Mouse (Mus musculus) ES-E14 (cell line): Measurements from ENCODE around the gene Gast. TPM values are rescaled to one million over a fixed set of nuclear protein-coding genes. Genes with fewer than 3 reads are reported as not detected.
A peak's percentile ranks its signal among the peaks of the same experiment; 100 is the strongest.
"Not testable (repeated sequence)": the region's sequence is repeated elsewhere in the genome, so short reads cannot be mapped to it uniquely, and the experiment has no call there.

Experiments used
- DNase-seq: peaks from one replicate; pipeline ENCODE4 v3.0.0-alpha.2; 2013; ENCODE audit warnings: low read depth, low spot score
- H3K27ac ChIP-seq: 2 replicates; pipeline ENCODE4 v1.5.1; 2012; ENCODE audit warnings: low read depth, mild to moderate bottlenecking, low read length, moderate library complexity, mixed read lengths; ENCODE audit not compliant: poor library complexity, insufficient read depth, severe bottlenecking
- H3K36me3 ChIP-seq: 2 replicates; pipeline ENCODE4 v1.6.1; 2012; ENCODE audit warnings: mild to moderate bottlenecking, low read length, moderate library complexity, mixed read lengths; ENCODE audit not compliant: control insufficient read depth, poor library complexity, insufficient read depth, severe bottlenecking
- H3K4me1 ChIP-seq, 2 experiments: fragments of 150-350 bp in 1 of 2; sonication (generic) in 1 of 2; 2 replicates each; pipeline ENCODE4 v1.6.1; 2012; ENCODE audit warnings: low read length in 2 of 2, mild to moderate bottlenecking in 1 of 2, mixed read lengths in 1 of 2; ENCODE audit not compliant: control insufficient read depth in 2 of 2, insufficient read depth in 2 of 2, poor library complexity in 1 of 2
- H3K4me3 ChIP-seq, 2 experiments: fragments of 150-350 bp in 1 of 2; sonication (generic) in 1 of 2; 2 replicates each; pipeline ENCODE4 v1.5.1; 2012; ENCODE audit warnings: low read length in 2 of 2, low read depth in 1 of 2, mild to moderate bottlenecking in 1 of 2, mixed read lengths in 1 of 2; ENCODE audit not compliant: insufficient read depth in 1 of 2, poor library complexity in 1 of 2, severe bottlenecking in 1 of 2
- H3K9ac ChIP-seq: 2 replicates; pipeline ENCODE4 v1.6.1; 2012; ENCODE audit warnings: low read depth, mild to moderate bottlenecking, low read length, mixed read lengths; ENCODE audit not compliant: poor library complexity, insufficient read depth, severe bottlenecking
- H3K9me3 ChIP-seq: fragments of 150-350 bp; sonication (generic); 2 replicates; pipeline ENCODE4 v1.6.1; 2012; ENCODE audit warnings: low read depth, mild to moderate bottlenecking, low read length; ENCODE audit not compliant: control insufficient read depth, insufficient read depth
- CHD2 ChIP-seq: IDR thresholded peaks from 2 replicates; pipeline ENCODE4 v1.6.1; 2014; ENCODE audit warnings: mild to moderate bottlenecking, low read depth, low read length, inconsistent platforms
- HCFC1 ChIP-seq: IDR thresholded peaks from 2 replicates; pipeline ENCODE4 v1.6.1; 2012; ENCODE audit warnings: low read length, inconsistent platforms, borderline replicate concordance; ENCODE audit not compliant: insufficient read depth
- MAFK ChIP-seq: IDR thresholded peaks from 2 replicates; pipeline ENCODE4 v1.6.1; 2014; ENCODE audit warnings: mild to moderate bottlenecking, low read depth, low read length, inconsistent platforms; ENCODE audit not compliant: insufficient read depth
- ZC3H11A ChIP-seq: IDR thresholded peaks from 2 replicates; pipeline ENCODE4 v1.6.1; 2012; ENCODE audit warnings: low read depth, mild to moderate bottlenecking, inconsistent platforms, low read length, borderline replicate concordance
- ZNF384 ChIP-seq: IDR thresholded peaks from 2 replicates; pipeline ENCODE4 v1.6.1; 2012; ENCODE audit warnings: low read depth, low read length, inconsistent platforms
- in situ Hi-C, 2 experiments: fragments of 600-800 bp; cut with MboI; formaldehyde crosslinking; loops; one replicate each; pipeline ENCODE4 v1.15.1; 2025; ENCODE audit warnings: low sequenced_read_pairs in 2 of 2, inconsistent platforms in 1 of 2; ENCODE audit not compliant: unreplicated experiment in 2 of 2
- total RNA-seq: library from RNA; depleted of rRNA; stranded (reverse); fragments of 300-350 nt; gene quantifications from 2 replicates; pipeline ENCODE4 v1.2.3, GENCODE M21; 2012

Gene Gast
- total RNA-seq, 1 experiment: 1.6 TPM

- DNase-seq: no peak
- Histone ChIP-seq H3K4me1 (peaks cover 0 to 18% of the 10 kb centered on the region in 2 experiments; a peak in 2 of 4 replicates), H3K27ac (no peak overlapping the region), H3K36me3 (peaks cover 14% of the 10 kb centered on the region), H3K9me3 (no peaks in the 10 kb centered on the region), H3K9ac (peak overlapping the region; percentile 69), H3K4me3 (peak overlapping the region; percentile 83 to 84)
- TF ChIP-seq MAFK: no peak
- TF ChIP-seq CHD2: no peak
- TF ChIP-seq HCFC1: no peak
- no peak for TF ChIP-seq ZC3H11A
- TF ChIP-seq ZNF384: no peak
- in situ Hi-C loops: no loop called here
Observed at GRCm38 (mm10) chr11:100356819-100357211, 22.6 kb downstream of the Gast start.

- Histone ChIP-seq H3K9me3 (no peaks in the 10 kb centered on the region), H3K27ac (no peak overlapping the region), H3K4me3 (no peak overlapping the region), H3K9ac (no peak overlapping the region), H3K36me3 (peaks cover 12% of the 10 kb centered on the region), H3K4me1 (peaks cover 0 to 14% of the 10 kb centered on the region in 2 experiments; a peak in 2 of 4 replicates)
- in situ Hi-C loops: no loop called here
- no peak for TF ChIP-seq HCFC1
- no peak for TF ChIP-seq ZNF384
- no peak for TF ChIP-seq ZC3H11A
- TF ChIP-seq CHD2: no peak
- no peak for TF ChIP-seq MAFK
- no peak for DNase-seq
Observed at GRCm38 (mm10) chr11:100357408-100357807, 23.2 kb downstream of the Gast start.

GRCm38 (mm10) chr11:100360175-100360574 lies 26.0 kb downstream of the Gast start:
- Histone ChIP-seq H3K9me3 (no peaks in the 10 kb centered on the region), H3K36me3 (no peaks in the 10 kb centered on the region), H3K4me1 (peaks cover 0 to 5% of the 10 kb centered on the region in 2 experiments; a peak in 2 of 4 replicates), H3K4me3 (no peak overlapping the region), H3K27ac (no peak overlapping the region), H3K9ac (no peak overlapping the region)
- no peak for DNase-seq
- TF ChIP-seq HCFC1 (no peak), ZC3H11A (no peak), MAFK (no peak), ZNF384 (no peak), CHD2 (no peak)
- in situ Hi-C loops: no loop called here

GRCm38 (mm10) chr11:100361059-100361458 lies 26.9 kb downstream of the Gast start:
- H3K4me3 ChIP-seq, in situ Hi-C loops, H3K9me3 ChIP-seq, H3K36me3 ChIP-seq, H3K27ac ChIP-seq, H3K9ac ChIP-seq, DNase-seq, H3K4me1 ChIP-seq: not testable (repeated sequence)

- in situ Hi-C loops: no loop called here
- H3K4me1 ChIP-seq: peaks cover 0 to 6% of the 10 kb centered on the region in 2 experiments; a peak in 2 of 4 replicates
- DNase-seq: no peak
- no peak overlapping the region for H3K4me3 ChIP-seq
- H3K9ac ChIP-seq: no peak overlapping the region
- no peaks in the 10 kb centered on the region for H3K9me3 ChIP-seq
- no peaks in the 10 kb centered on the region for H3K36me3 ChIP-seq
- no peak for TF ChIP-seq ZNF384
- TF ChIP-seq CHD2: 0 out of 2 replicates have a peak, but pooled peaks have one; percentile 49
- peak; percentile 90 for TF ChIP-seq ZC3H11A
- TF ChIP-seq MAFK: no peak
- no peak for TF ChIP-seq HCFC1
- no peak overlapping the region for H3K27ac ChIP-seq
Observed at GRCm38 (mm10) chr11:100362209-100362978, 28.2 kb downstream of the Gast start.
